In genomic region chr13:108157732-108158464, GRCm38 (mm10) we compare ENCODE assay signal across 7 mouse cellular contexts. TPM values are rescaled to one million over a fixed set of nuclear protein-coding genes. Genes with fewer than 3 reads are reported as not detected.
DNase-seq lines count a peak whose midpoint lies in the region; ATAC-seq and TF ChIP-seq lines count a peak whose summit lies in the region.

No protein-coding gene starts in this region.

- H3K9ac ChIP-seq in lung, embryonic 14.5 days, result peak overlapping the region; percentile 67

- peak; percentile 54 for DNase-seq in lung, embryonic 14.5 days
- no peak for DNase-seq in lung, postnatal 10 days
- peak; percentile 43 for DNase-seq in embryo, embryonic 11 days
- no peak for DNase-seq in hindbrain, embryonic 10.5 days (ENCODE audit: low spot score)
- no peak for DNase-seq in cerebellum, adult 9-10 months
- no peak for DNase-seq in natural killer cell, adult 2 months (ENCODE audit: low spot score in 2 of 2)

- H3K27me3 ChIP-seq in lung, embryonic 14.5 days (ENCODE audit: insufficient read depth, low read length), result no peaks in the 10 kb centered on the region
- H3K27me3 ChIP-seq in hindbrain, embryonic 10.5 days (ENCODE audit: insufficient read depth, poor library complexity, severe bottlenecking), result no peaks in the 10 kb centered on the region

- H3K4me3 ChIP-seq in lung, embryonic 14.5 days (ENCODE audit: low read depth, low read length), result peak overlapping the region; percentile 78
- peak overlapping the region; percentile 94 for H3K4me3 ChIP-seq in hindbrain, embryonic 10.5 days

- peaks cover 4% of the 10 kb centered on the region; the same call in 1 of the 2 replicates for H3K4me1 ChIP-seq in lung, embryonic 14.5 days (ENCODE audit: insufficient read depth)
- peaks cover 20% of the 10 kb centered on the region for H3K4me1 ChIP-seq in hindbrain, embryonic 10.5 days (replicated peaks)

- H3K9me3 ChIP-seq in lung, embryonic 14.5 days (ENCODE audit: low read depth, low read length), result no peaks in the 10 kb centered on the region
- no peaks in the 10 kb centered on the region for H3K9me3 ChIP-seq in hindbrain, embryonic 10.5 days

- peaks cover 3% of the 10 kb centered on the region; the same call in 1 of the 2 replicates for H3K36me3 ChIP-seq in lung, embryonic 14.5 days (ENCODE audit: insufficient read depth)
- peaks cover 14% of the 10 kb centered on the region for H3K36me3 ChIP-seq in hindbrain, embryonic 10.5 days

- peak; percentile 84 for ATAC-seq in lung, embryonic 14.5 days (ENCODE audit: insufficient read depth)
- ATAC-seq in megakaryocyte progenitor cell, adult 5-6 weeks (replicated peaks; ENCODE audit: poor library complexity), result peak; percentile 54

- no peak overlapping the region for H3K27ac ChIP-seq in lung, embryonic 14.5 days (ENCODE audit: low read depth)
- H3K27ac ChIP-seq in hindbrain, embryonic 10.5 days, result peak overlapping the region; percentile 86

- H3K4me2 ChIP-seq in lung, embryonic 14.5 days, result peak overlapping the region; percentile 69

- TF ChIP-seq CTCF in lung, embryonic 14.5 days (IDR thresholded peaks at IDR 0.05; ENCODE audit: low read depth), result no peak

- 3% methylated on average over 41 of the region's 42 CpGs for WGBS in lung, embryonic 14.5 days
- WGBS in hindbrain, embryonic 10.5 days, result 3% methylated on average over 42 of the region's 42 CpGs

RNA-seq across cellular contexts. Expression of gene Ndufaf2, which starts 0.5 kb away (rescaled TPM):
- polyA plus RNA-seq in lung, embryonic 14.5 days (2014; fragmentation: Nextera tagmentation; extraction: Ambion mirVana), result 79.7 and 80.3 TPM in 2 replicates
- 83.1 and 86.2 TPM in 2 replicates for polyA plus RNA-seq in hindbrain, embryonic 10.5 days (2016; fragmentation: Nextera tagmentation; extraction: Ambion mirVana)
- total RNA-seq in megakaryocyte progenitor cell, adult 5-6 weeks (2015), result 51.2 and 55.0 TPM in 2 replicates
- 63.4 and 68.2 TPM in 2 replicates for total RNA-seq in megakaryocyte progenitor cell, adult 5-6 weeks (2017)

RNA-seq across cellular contexts. Expression of gene Ercc8, which starts 0.6 kb away (rescaled TPM):
- 21.3 and 23.7 TPM in 2 replicates for polyA plus RNA-seq in lung, embryonic 14.5 days (2014; fragmentation: Nextera tagmentation; extraction: Ambion mirVana)
- 21.7 and 24.9 TPM in 2 replicates for polyA plus RNA-seq in hindbrain, embryonic 10.5 days (2016; fragmentation: Nextera tagmentation; extraction: Ambion mirVana)
- 14.4 and 19.1 TPM in 2 replicates for total RNA-seq in megakaryocyte progenitor cell, adult 5-6 weeks (2015)
- total RNA-seq in megakaryocyte progenitor cell, adult 5-6 weeks (2017), result 14.4 and 14.9 TPM in 2 replicates

RNA-seq across cellular contexts. Expression of gene Elovl7, which starts 56.3 kb away (rescaled TPM):
- polyA plus RNA-seq in lung, embryonic 14.5 days (2014; fragmentation: Nextera tagmentation; extraction: Ambion mirVana), result 9.7 and 9.9 TPM in 2 replicates
- polyA plus RNA-seq in hindbrain, embryonic 10.5 days (2016; fragmentation: Nextera tagmentation; extraction: Ambion mirVana), result 1.1 and 1.5 TPM in 2 replicates
- 4.6 and 5.3 TPM in 2 replicates for total RNA-seq in megakaryocyte progenitor cell, adult 5-6 weeks (2015)
- total RNA-seq in megakaryocyte progenitor cell, adult 5-6 weeks (2017), result 1.6 and 1.9 TPM in 2 replicates

Comparison
In these comparisons a context has a peak if more than half of its experiments do, and no peak if none do; other contexts are left out.
1. DNase-seq: peak in lung, embryonic 14.5 days (single experiment) and embryo, embryonic 11 days (single experiment); none in lung, postnatal 10 days (single experiment), hindbrain, embryonic 10.5 days (single experiment), cerebellum, adult 9-10 months (single experiment) and natural killer cell, adult 2 months (0 of 2).